Mouse (Mus musculus): ENCODE measurements at regions not wholly inside any gene's neighbourhood (a gene's known extent, or its start where the extent isn't known, plus 50 kb on each side); places are given as distances from the start of the nearest gene placed in this dataset.

GRCm38 (mm10) chr16:77313195-77313594, 288.7 kb downstream of the Gm11146 start:
- no peaks in the 10 kb centered on the region for H3K9me3 ChIP-seq (replicated peaks)
- H3K9ac ChIP-seq, result no peak overlapping the region
- no peaks in the 10 kb centered on the region for H3K36me3 ChIP-seq
- no peak overlapping the region for H3K4me2 ChIP-seq
- H3K4me1 ChIP-seq (replicated peaks), result no peaks in the 10 kb centered on the region
- ATAC-seq (replicated peaks; ENCODE audit: insufficient number of reproducible peaks, insufficient read depth, low FRiP score, low read depth), result no peak
- no peak overlapping the region for H3K4me3 ChIP-seq
- no peak overlapping the region for H3K27ac ChIP-seq
- H3K27me3 ChIP-seq, result no peaks in the 10 kb centered on the region

GRCm38 (mm10) chr16:77301270-77302171, 288.0 kb downstream of the Usp25 start:
- no peaks in the 10 kb centered on the region for H3K27me3 ChIP-seq
- no peaks in the 10 kb centered on the region for H3K4me1 ChIP-seq (replicated peaks)
- 66% methylated on average over 6 of the region's 6 CpGs for WGBS
- no peak for ATAC-seq (replicated peaks; ENCODE audit: insufficient number of reproducible peaks, insufficient read depth, low FRiP score, low read depth)
- H3K9ac ChIP-seq, result no peak overlapping the region
- no peak overlapping the region for H3K27ac ChIP-seq
- no peaks in the 10 kb centered on the region for H3K9me3 ChIP-seq (replicated peaks)
- no peak overlapping the region for H3K4me3 ChIP-seq
- H3K4me2 ChIP-seq, result no peak overlapping the region
- no peaks in the 10 kb centered on the region for H3K36me3 ChIP-seq

- Histone ChIP-seq H3K4me3 (no peak overlapping the region), H3K27me3 (no peaks in the 10 kb centered on the region), H3K4me1 (replicated peaks) (no peaks in the 10 kb centered on the region), H3K9ac (no peak overlapping the region), H3K36me3 (no peaks in the 10 kb centered on the region), H3K4me2 (no peak overlapping the region), H3K27ac (no peak overlapping the region), H3K9me3 (replicated peaks) (no peaks in the 10 kb centered on the region)
- WGBS, result 65% methylated on average over 6 of the region's 6 CpGs
- no peak for ATAC-seq (replicated peaks; ENCODE audit: insufficient number of reproducible peaks, insufficient read depth, low FRiP score, low read depth)
These were observed 287.2 kb downstream of the Usp25 start for GRCm38 (mm10) chr16:77300572-77301213.

- no peak for ATAC-seq (replicated peaks; ENCODE audit: insufficient number of reproducible peaks, insufficient read depth, low FRiP score, low read depth)
- H3K27me3 ChIP-seq, result no peaks in the 10 kb centered on the region
- no peak overlapping the region for H3K4me3 ChIP-seq
- no peaks in the 10 kb centered on the region for H3K36me3 ChIP-seq
- H3K9me3 ChIP-seq (replicated peaks), result no peaks in the 10 kb centered on the region
- WGBS, result 85% methylated on average over 4 of the region's 4 CpGs
- no peaks in the 10 kb centered on the region for H3K4me1 ChIP-seq (replicated peaks)
- H3K9ac ChIP-seq, result no peak overlapping the region
- H3K4me2 ChIP-seq, result no peak overlapping the region
- H3K27ac ChIP-seq, result no peak overlapping the region
These were observed 282.3 kb downstream of the Usp25 start for GRCm38 (mm10) chr16:77295574-77296355.

- H3K9me3 ChIP-seq (replicated peaks), result no peaks in the 10 kb centered on the region
- no peaks in the 10 kb centered on the region for H3K27me3 ChIP-seq
- no peak overlapping the region for H3K4me3 ChIP-seq
- no peak for ATAC-seq (replicated peaks; ENCODE audit: insufficient number of reproducible peaks, insufficient read depth, low FRiP score, low read depth)
- H3K27ac ChIP-seq, result no peak overlapping the region
- no peak overlapping the region for H3K4me2 ChIP-seq
- H3K9ac ChIP-seq, result no peak overlapping the region
- no peaks in the 10 kb centered on the region for H3K36me3 ChIP-seq
- 88% methylated on average over 2 of the region's 2 CpGs for WGBS
- no peaks in the 10 kb centered on the region for H3K4me1 ChIP-seq (replicated peaks)
These were observed 278.8 kb downstream of the Usp25 start for GRCm38 (mm10) chr16:77292317-77292771.

GRCm38 (mm10) chr16:77291723-77292316, 278.3 kb downstream of the Usp25 start:
- no peak overlapping the region for H3K9ac ChIP-seq
- no peak overlapping the region for H3K4me2 ChIP-seq
- no peak overlapping the region for H3K27ac ChIP-seq
- no peaks in the 10 kb centered on the region for H3K36me3 ChIP-seq
- 88% methylated on average over 8 of the region's 8 CpGs for WGBS
- no peaks in the 10 kb centered on the region for H3K4me1 ChIP-seq (replicated peaks)
- no peaks in the 10 kb centered on the region for H3K9me3 ChIP-seq (replicated peaks)
- no peak for ATAC-seq (replicated peaks; ENCODE audit: insufficient number of reproducible peaks, insufficient read depth, low FRiP score, low read depth)
- no peaks in the 10 kb centered on the region for H3K27me3 ChIP-seq
- no peak overlapping the region for H3K4me3 ChIP-seq

- Histone ChIP-seq H3K36me3 (no peaks in the 10 kb centered on the region), H3K27ac (no peak overlapping the region), H3K9ac (no peak overlapping the region), H3K9me3 (replicated peaks) (no peaks in the 10 kb centered on the region), H3K4me3 (no peak overlapping the region), H3K4me1 (replicated peaks) (no peaks in the 10 kb centered on the region), H3K27me3 (no peaks in the 10 kb centered on the region), H3K4me2 (no peak overlapping the region)
- no peak for ATAC-seq (replicated peaks; ENCODE audit: insufficient number of reproducible peaks, insufficient read depth, low FRiP score, low read depth)
- WGBS, result 69% methylated on average over 4 of the region's 4 CpGs
These were observed 270.7 kb downstream of the Usp25 start for GRCm38 (mm10) chr16:77284205-77284604.

- H3K4me1 ChIP-seq (replicated peaks), result no peaks in the 10 kb centered on the region
- H3K4me3 ChIP-seq, result no peak overlapping the region
- no peaks in the 10 kb centered on the region for H3K27me3 ChIP-seq
- no peak overlapping the region for H3K4me2 ChIP-seq
- no peak overlapping the region for H3K27ac ChIP-seq
- ATAC-seq (replicated peaks; ENCODE audit: insufficient number of reproducible peaks, insufficient read depth, low FRiP score, low read depth), result no peak
- no peak overlapping the region for H3K9ac ChIP-seq
- WGBS, result 82% methylated on average over 4 of the region's 4 CpGs
- H3K36me3 ChIP-seq, result no peaks in the 10 kb centered on the region
- H3K9me3 ChIP-seq (replicated peaks), result no peaks in the 10 kb centered on the region
These were observed 266.4 kb downstream of the Usp25 start for GRCm38 (mm10) chr16:77279916-77280315.

GRCm38 (mm10) chr16:77279495-77279894, 266.0 kb downstream of the Usp25 start:
- WGBS, result 65% methylated on average over 2 of the region's 2 CpGs
- Histone ChIP-seq H3K9ac (no peak overlapping the region), H3K4me2 (no peak overlapping the region), H3K9me3 (replicated peaks) (no peaks in the 10 kb centered on the region), H3K4me3 (no peak overlapping the region), H3K27ac (no peak overlapping the region), H3K4me1 (replicated peaks) (no peaks in the 10 kb centered on the region), H3K36me3 (no peaks in the 10 kb centered on the region), H3K27me3 (no peaks in the 10 kb centered on the region)
- ATAC-seq (replicated peaks; ENCODE audit: insufficient number of reproducible peaks, insufficient read depth, low FRiP score, low read depth), result no peak

- no peak for ATAC-seq (replicated peaks; ENCODE audit: insufficient number of reproducible peaks, insufficient read depth, low FRiP score, low read depth)
- Histone ChIP-seq H3K4me2 (no peak overlapping the region), H3K36me3 (no peaks in the 10 kb centered on the region), H3K9ac (no peak overlapping the region), H3K9me3 (replicated peaks) (no peaks in the 10 kb centered on the region), H3K27ac (no peak overlapping the region), H3K4me1 (replicated peaks) (no peaks in the 10 kb centered on the region), H3K4me3 (no peak overlapping the region), H3K27me3 (no peaks in the 10 kb centered on the region)
- 60% methylated on average over 3 of the region's 3 CpGs for WGBS
These were observed 259.8 kb downstream of the Usp25 start for GRCm38 (mm10) chr16:77273306-77273705.

GRCm38 (mm10) chr16:77268926-77269325, 255.4 kb downstream of the Usp25 start:
- no peaks in the 10 kb centered on the region for H3K36me3 ChIP-seq
- no peaks in the 10 kb centered on the region for H3K27me3 ChIP-seq
- no peak overlapping the region for H3K27ac ChIP-seq
- no peaks in the 10 kb centered on the region for H3K9me3 ChIP-seq (replicated peaks)
- no peak overlapping the region for H3K4me3 ChIP-seq
- H3K4me2 ChIP-seq, result no peak overlapping the region
- no peak overlapping the region for H3K9ac ChIP-seq
- 74% methylated on average over 2 of the region's 2 CpGs for WGBS
- no peak for ATAC-seq (replicated peaks; ENCODE audit: insufficient number of reproducible peaks, insufficient read depth, low FRiP score, low read depth)
- H3K4me1 ChIP-seq (replicated peaks), result no peaks in the 10 kb centered on the region
